Mouse (Mus musculus) lung, postnatal 36 days (tissue): ENCODE measurements around the gene Ckb.
"Not testable (repeated sequence)": the region's sequence is repeated elsewhere in the genome, so short reads cannot be mapped to it uniquely, and the experiment has no call there.

ENCODE experiments used
- DNase-seq: peaks from one replicate; pipeline ENCODE4 v3.0.0; 2022; ENCODE audit warnings: mixed read lengths

Gene Ckb

GRCm38 (mm10) chr12:111667421-111667820 is 4.7 kb downstream of the Ckb start:
- no peak for DNase-seq

- no peak for DNase-seq
Measured at GRCm38 (mm10) chr12:111666380-111666779, 5.8 kb downstream of the Ckb start.

- peak; percentile 50 for DNase-seq
Measured at GRCm38 (mm10) chr12:111665041-111665880, 6.9 kb downstream of the Ckb start.

- peak; percentile 69 for DNase-seq
Measured at GRCm38 (mm10) chr12:111664144-111664634, 7.9 kb downstream of the Ckb start.

- no peak for DNase-seq
Measured at GRCm38 (mm10) chr12:111663228-111664143, 8.7 kb downstream of the Ckb start.

GRCm38 (mm10) chr12:111661554-111661953 is 10.6 kb downstream of the Ckb start:
- DNase-seq, result not testable (repeated sequence)

- no peak for DNase-seq
Measured at GRCm38 (mm10) chr12:111660628-111661027, 11.5 kb downstream of the Ckb start.

GRCm38 (mm10) chr12:111659331-111659730 is 12.8 kb downstream of the Ckb start:
- no peak for DNase-seq

GRCm38 (mm10) chr12:111655695-111656094 is 16.4 kb downstream of the Ckb start:
- DNase-seq, result no peak

- DNase-seq, result peak; percentile 75
Measured at GRCm38 (mm10) chr12:111653434-111653833, 18.7 kb downstream of the Ckb start.

- no peak for DNase-seq
Measured at GRCm38 (mm10) chr12:111652953-111653352, 19.2 kb downstream of the Ckb start.

GRCm38 (mm10) chr12:111648061-111648645 is 24.0 kb downstream of the Ckb start:
- DNase-seq, result peak; percentile 72
